Mouse (Mus musculus) embryonic fibroblast, embryonic 13.5 days (primary cell): ENCODE data around the gene Rab42.

Experiments used
- CTCF ChIP-seq: IDR thresholded peaks from 2 replicates; pipeline ENCODE4 v1.5.1; 2011; ENCODE audit warnings: mild to moderate bottlenecking, control low read depth, low read length, moderate library complexity, borderline replicate concordance; ENCODE audit not compliant: insufficient read depth
- POLR2A ChIP-seq: IDR thresholded peaks from 2 replicates; pipeline ENCODE4 v1.6.1; 2011; ENCODE audit warnings: low read depth, mild to moderate bottlenecking, control low read depth, low read length, moderate library complexity

DNA sequence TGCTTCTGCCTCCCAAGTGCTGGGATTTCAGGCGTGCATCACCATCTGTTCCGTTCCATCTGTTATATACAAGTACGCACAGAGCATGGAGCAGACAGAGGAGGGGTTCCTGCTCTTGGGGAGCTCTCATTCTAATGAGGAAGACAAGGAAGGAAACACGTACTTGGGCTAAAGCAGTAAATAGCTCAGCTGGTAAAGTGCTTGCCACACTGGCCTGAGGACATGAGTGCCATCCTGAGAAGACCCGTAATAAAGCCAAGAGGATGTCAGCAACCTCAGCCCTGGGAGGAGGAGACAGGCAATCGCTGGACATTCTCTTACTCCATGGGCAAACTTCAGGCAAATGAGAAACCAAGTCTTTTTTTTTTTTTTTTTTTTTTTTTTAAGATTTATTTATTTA, 2.8 kb upstream of the Rab42 start:
- TF ChIP-seq POLR2A, result no peak
- TF ChIP-seq CTCF, result no peak
